Mouse (Mus musculus) retina, embryonic 14.5 days (tissue): ENCODE results near the gene Il11ra1.
"Not testable (repeated sequence)": the region's sequence is repeated elsewhere in the genome, so short reads cannot be mapped to it uniquely, and the experiment has no call there.

Experiments
- DNase-seq: peaks from one replicate; pipeline ENCODE4 v3.0.0-alpha.2; 2015; ENCODE audit warnings: low spot score

The Il11ra1 gene

DNA sequence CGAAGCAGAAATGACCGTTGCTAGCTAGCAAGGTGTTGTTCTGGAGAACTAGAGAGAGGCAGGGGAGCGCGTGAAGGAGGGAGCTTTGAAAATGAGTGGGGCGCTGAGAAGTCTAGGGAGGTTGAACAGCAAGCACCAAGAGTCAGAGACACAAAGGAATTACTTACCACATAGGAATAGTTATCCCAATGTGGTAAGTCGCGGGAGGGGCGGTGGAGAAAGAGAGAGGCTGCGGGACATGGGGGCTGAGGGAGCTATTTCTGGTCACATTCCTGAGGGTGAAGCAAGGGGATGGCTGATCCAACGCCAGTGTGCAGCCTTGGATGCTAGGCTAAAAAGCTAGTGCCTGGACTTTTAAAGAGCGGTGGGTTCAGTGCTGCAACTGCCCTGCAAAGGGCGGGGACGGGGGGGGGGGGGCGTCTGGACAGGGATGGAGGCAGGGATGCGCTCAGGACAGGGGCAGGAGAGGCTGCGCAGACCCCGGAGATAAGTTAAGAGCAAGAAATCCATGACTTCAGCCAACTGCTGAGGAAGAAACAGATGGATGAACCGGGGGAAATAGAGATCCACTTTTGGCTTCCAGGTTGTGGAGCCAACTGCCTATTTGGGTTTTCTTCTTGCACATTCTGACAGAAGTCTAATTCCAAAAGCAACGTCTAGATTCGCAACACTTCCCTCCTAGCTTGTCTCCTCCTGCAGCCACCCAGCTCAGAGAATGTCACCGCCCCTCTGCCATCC, 82.1 kb downstream of the Il11ra1 start:
- not testable (repeated sequence) for DNase-seq

GRCm38 (mm10) chr4:41782711-41783110, 82.9 kb downstream of the Il11ra1 start:
- not testable (repeated sequence) for DNase-seq

DNA sequence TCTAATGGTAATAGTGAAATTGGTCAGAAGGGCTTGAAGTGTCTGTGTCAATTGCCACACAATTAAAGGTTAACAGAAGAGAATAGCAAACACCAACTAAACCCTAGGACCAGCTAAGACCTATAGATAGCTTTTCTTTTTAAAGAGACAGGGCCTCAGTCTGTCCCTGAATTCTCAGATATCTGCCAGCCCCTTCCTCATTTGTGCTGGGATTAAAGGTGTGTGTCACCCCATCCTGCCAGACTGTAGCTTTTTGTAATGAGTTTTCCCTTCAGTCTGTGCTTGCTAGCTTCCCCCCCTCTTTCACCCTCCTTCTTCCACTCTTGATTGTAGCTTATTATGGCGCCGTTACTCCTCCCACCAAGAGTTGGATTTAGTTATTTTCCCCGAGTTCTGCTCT, 83.4 kb downstream of the Il11ra1 start:
- DNase-seq: not testable (repeated sequence)
